Mouse (Mus musculus) heart, embryonic 10.5 days (tissue): ENCODE data around the gene Alkbh7. TPM values are rescaled to one million over a fixed set of nuclear protein-coding genes. Genes with fewer than 3 reads are reported as not detected.

Experiments
- polyA plus RNA-seq: library from polyadenylated mRNA; unstranded; fragments of >200 nt; fragmentation: Nextera tagmentation; extraction: Ambion mirVana; gene quantifications from 2 replicates; pipeline ENCODE4 v1.2.1, GENCODE M21; 2016

The Alkbh7 gene
- polyA plus RNA-seq, 1 experiment from 2014 or later = 59.7 TPM

Other genes with a start within 250 kb of the Alkbh7 start
- gene Nrtn, start 239.8 kb upstream of the Alkbh7 start, polyA plus RNA-seq = 3.3 and 7.4 TPM in 2 replicates
- gene Dus3l, start 232.6 kb upstream of the Alkbh7 start, polyA plus RNA-seq = 39.6 and 41.4 TPM in 2 replicates
- gene Prr22, start 227.1 kb upstream of the Alkbh7 start, polyA plus RNA-seq = 1.3 and 2.1 TPM in 2 replicates
- gene Rfx2, start 166.3 kb upstream of the Alkbh7 start, polyA plus RNA-seq = 4.0 and 4.8 TPM in 2 replicates
- gene Acsbg2, start 122.9 kb upstream of the Alkbh7 start, polyA plus RNA-seq = not detected in 2 replicates
- gene 1700061G19Rik, start 121.9 kb upstream of the Alkbh7 start, polyA plus RNA-seq = 0.33 and 0.40 TPM in 2 replicates
- 42.3 and 46.0 TPM in 2 replicates for gene Mllt1, start 61.9 kb upstream of the Alkbh7 start, polyA plus RNA-seq
- gene Acer1, start 15.2 kb upstream of the Alkbh7 start, polyA plus RNA-seq = not detected in 2 replicates
- 144 and 165 TPM in 2 replicates for gene Clpp, start 7.0 kb upstream of the Alkbh7 start, polyA plus RNA-seq
- 0.53 TPM in 1 of 2 replicates, not detected in the other for gene Pspn, start 2.7 kb downstream of the Alkbh7 start, polyA plus RNA-seq
- gene Gtf2f1, start 13.9 kb downstream of the Alkbh7 start, polyA plus RNA-seq = 39.4 and 56.0 TPM in 2 replicates
- 0.12 and 0.36 TPM in 2 replicates for gene Gm17949, start 14.1 kb downstream of the Alkbh7 start, polyA plus RNA-seq
- gene Khsrp, start 34.2 kb downstream of the Alkbh7 start, polyA plus RNA-seq = 30.1 and 31.3 TPM in 2 replicates
- not detected in 2 replicates for gene Slc25a41, start 44.3 kb downstream of the Alkbh7 start, polyA plus RNA-seq
- gene Crb3, start 61.8 kb downstream of the Alkbh7 start, polyA plus RNA-seq = 0.65 and 3.6 TPM in 2 replicates
- gene Slc25a23, start 62.5 kb downstream of the Alkbh7 start, polyA plus RNA-seq = 8.6 and 8.7 TPM in 2 replicates
- 0.68 and 2.2 TPM in 2 replicates for gene Dennd1c, start 81.2 kb downstream of the Alkbh7 start, polyA plus RNA-seq
- 9.1 and 14.7 TPM in 2 replicates for gene Tubb4a, start 90.4 kb downstream of the Alkbh7 start, polyA plus RNA-seq
- gene Tnfsf9, start 108.0 kb downstream of the Alkbh7 start, polyA plus RNA-seq = 5.7 and 7.0 TPM in 2 replicates
- not detected in 2 replicates for gene Cd70, start 152.4 kb downstream of the Alkbh7 start, polyA plus RNA-seq
- 0.27 and 0.28 TPM in 2 replicates for gene Tnfsf14, start 196.8 kb downstream of the Alkbh7 start, polyA plus RNA-seq
- 0.46 and 5.3 TPM in 2 replicates for gene C3, start 230.8 kb downstream of the Alkbh7 start, polyA plus RNA-seq